Mouse (Mus musculus) midbrain, embryonic 16.5 days (tissue): ENCODE results near the gene Nxph4. TPM values are rescaled to one million over a fixed set of nuclear protein-coding genes. Genes with fewer than 3 reads are reported as not detected.

Experiments used
- ATAC-seq: fragments of 200-750 bp; cut with Nextera tagmentation; 2 replicates; pipeline ENCODE4 v1.8.0; 2017; ENCODE audit warnings: moderate TSS enrichment
- H3K27ac ChIP-seq: fragments of 300-500 bp; sonication (generic); 2 replicates; pipeline ENCODE4 v1.5.1; 2014; ENCODE audit warnings: mild to moderate bottlenecking, low read length, mixed read lengths
- H3K27me3 ChIP-seq: fragments of 300-500 bp; sonication (generic); 2 replicates; pipeline ENCODE4 v1.6.1; 2014; ENCODE audit warnings: low read depth, low read length, mixed read lengths; ENCODE audit not compliant: control insufficient read depth, insufficient read depth
- H3K36me3 ChIP-seq: fragments of 300-500 bp; sonication (generic); 2 replicates; pipeline ENCODE4 v1.6.1; 2014; ENCODE audit warnings: mild to moderate bottlenecking, low read length, moderate library complexity, mixed read lengths; ENCODE audit not compliant: control insufficient read depth, insufficient read depth
- H3K4me1 ChIP-seq: fragments of 300-500 bp; sonication (generic); 2 replicates; pipeline ENCODE4 v1.6.1; 2014; ENCODE audit warnings: mild to moderate bottlenecking, low read length, mixed read lengths; ENCODE audit not compliant: control insufficient read depth, insufficient read depth
- H3K4me2 ChIP-seq: fragments of 300-500 bp; sonication (generic); 2 replicates; pipeline ENCODE4 v1.6.1; 2014; ENCODE audit warnings: mild to moderate bottlenecking, low read length, mixed read lengths
- H3K4me3 ChIP-seq: fragments of 300-500 bp; sonication (generic); 2 replicates; pipeline ENCODE4 v1.5.1; 2014; ENCODE audit warnings: low read depth, mild to moderate bottlenecking, low read length, moderate library complexity, mixed read lengths
- H3K9ac ChIP-seq: fragments of 300-500 bp; sonication (generic); 2 replicates; pipeline ENCODE4 v1.6.1; 2014; ENCODE audit warnings: low read depth, low read length, mixed read lengths
- H3K9me3 ChIP-seq: fragments of 300-500 bp; sonication (generic); replicated peaks from 2 replicates; pipeline ENCODE4 v1.6.1; 2014; ENCODE audit warnings: mild to moderate bottlenecking, low read length, mixed read lengths; ENCODE audit not compliant: control insufficient read depth, poor library complexity, severe bottlenecking
- WGBS: fragments of 180-500 bp; shearing (Covaris S2); extraction: QIAGEN DNeasy Blood & Tissue Kit; methylation state at CpG from one replicate; pipeline ENCODE4 v1.1.7; 2014; 5-methylcytosine and 5-hydroxymethylcytosine counted together
- polyA plus RNA-seq: library from polyadenylated mRNA; unstranded; fragments of >200 nt; fragmentation: Nextera tagmentation; extraction: Ambion mirVana; gene quantifications from 2 replicates; pipeline ENCODE4 v1.2.1, GENCODE M21; 2015

The Nxph4 gene
- polyA plus RNA-seq = 62.1 and 66.7 TPM in 2 replicates

DNA sequence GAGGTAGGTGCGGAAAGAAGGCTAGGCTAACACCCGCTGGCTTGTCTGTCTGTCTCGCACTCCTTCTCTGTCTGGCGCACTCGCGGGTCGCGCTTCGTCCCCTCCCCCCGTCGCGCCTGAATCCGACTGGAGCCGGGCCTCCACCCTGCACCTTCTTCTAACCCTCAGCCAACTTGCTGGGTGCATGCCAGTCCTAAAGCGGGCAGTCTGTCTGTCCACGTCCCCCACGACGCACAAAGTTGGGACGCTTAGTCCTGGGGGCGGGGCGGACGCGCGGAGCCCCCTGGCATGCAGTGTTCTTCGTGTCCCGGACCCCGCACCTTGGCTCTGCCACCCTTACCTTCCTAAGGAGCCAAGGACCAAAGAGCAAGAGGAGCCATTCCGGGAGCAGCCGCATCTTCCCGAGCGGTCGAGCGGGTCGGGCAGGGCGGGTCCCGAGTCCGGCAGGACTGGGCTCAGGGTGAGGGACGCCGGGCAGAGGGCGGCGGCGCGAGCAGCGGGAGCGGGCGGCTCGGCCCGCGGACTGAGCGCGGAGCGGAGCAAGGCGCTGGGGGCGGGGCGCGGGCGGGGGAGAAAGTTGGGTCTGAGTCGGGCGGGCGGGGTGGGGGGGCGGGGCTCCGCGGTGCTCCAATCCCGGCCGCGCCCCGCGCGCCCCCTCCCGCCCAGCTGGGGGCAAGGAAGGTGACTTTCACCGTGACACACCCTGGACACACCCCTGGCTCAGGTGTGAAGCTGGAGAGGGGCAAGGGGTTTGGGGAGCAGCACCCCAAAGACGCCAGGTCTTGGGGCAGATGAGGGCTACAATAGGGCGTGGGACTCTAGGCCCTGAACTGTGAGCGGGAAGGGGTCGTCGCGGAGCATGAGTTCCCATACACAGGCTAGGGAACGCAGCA is at the start of gene Nxph4:
TSS of gene Nxph4 (minus strand) at position 524 of the 893 bp plus-strand sequence.
- H3K4me3 ChIP-seq = peak within 1 kb of the TSS; percentile 52
- peaks cover 5% of the 10 kb centered on the region; the same call in 1 of the 2 replicates for H3K36me3 ChIP-seq
- peak within 1 kb of the TSS; percentile 58 for H3K9ac ChIP-seq
- under 1% methylated on average over 57 of the region's 78 CpGs for WGBS
- H3K4me2 ChIP-seq = peak within 1 kb of the TSS; percentile 59
- H3K9me3 ChIP-seq = no peaks in the 10 kb centered on the region
- peaks cover 60% of the 10 kb centered on the region for H3K4me1 ChIP-seq
- H3K27ac ChIP-seq = peak within 1 kb of the TSS; percentile 62
- ATAC-seq = no peak
- H3K27me3 ChIP-seq = peaks cover 24% of the 10 kb centered on the region

DNA sequence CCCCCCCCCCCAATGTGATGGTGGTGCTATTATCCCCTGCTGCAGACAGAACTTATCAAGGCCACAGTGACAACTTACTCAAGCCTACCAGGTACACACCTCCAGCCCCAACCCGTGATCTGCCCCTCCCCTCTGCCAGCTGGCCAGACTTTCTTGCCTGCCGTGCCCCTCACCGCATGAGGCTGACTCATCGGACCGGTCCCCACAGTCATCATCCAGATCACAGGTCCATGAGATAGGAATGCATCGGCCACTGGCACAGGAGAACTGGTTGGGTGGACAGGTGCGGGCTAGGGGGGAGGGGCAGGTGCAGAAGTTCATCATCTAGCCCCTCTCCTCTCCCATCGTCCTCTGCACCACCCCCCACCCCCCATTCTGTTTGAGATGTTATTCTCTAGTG is 49.3 kb upstream of the Nxph4 start:
- H3K9ac ChIP-seq = no peak overlapping the region
- peaks cover 65% of the 10 kb centered on the region for H3K36me3 ChIP-seq
- H3K4me1 ChIP-seq = no peaks in the 10 kb centered on the region
- no peak for ATAC-seq
- no peak overlapping the region for H3K27ac ChIP-seq
- H3K27me3 ChIP-seq = no peaks in the 10 kb centered on the region
- 82% methylated on average over 8 of the region's 8 CpGs for WGBS
- no peak overlapping the region for H3K4me3 ChIP-seq
- no peak overlapping the region for H3K4me2 ChIP-seq
- H3K9me3 ChIP-seq = no peaks in the 10 kb centered on the region

DNA sequence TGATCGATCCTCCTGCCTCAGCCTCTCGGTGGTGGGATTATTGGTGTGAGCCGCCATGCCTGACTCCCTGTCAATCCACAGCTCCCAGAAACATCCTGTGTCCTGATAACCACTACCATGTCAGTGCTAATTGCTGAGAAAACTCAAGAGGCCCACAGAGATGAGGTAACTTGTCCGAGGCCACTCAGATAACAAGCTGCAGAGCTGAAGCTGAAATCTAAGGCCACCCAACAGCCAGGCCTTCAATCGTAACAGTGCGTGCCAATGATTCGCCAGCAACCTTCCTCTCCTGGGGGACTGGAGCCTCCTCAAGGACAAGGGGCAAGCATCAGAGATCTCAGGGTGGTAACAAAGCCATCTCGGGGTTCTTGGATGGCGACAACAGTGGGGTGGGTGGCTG is 46.9 kb upstream of the Nxph4 start:
- Histone ChIP-seq H3K4me1 (no peaks in the 10 kb centered on the region), H3K4me3 (no peak overlapping the region), H3K27ac (no peak overlapping the region), H3K36me3 (peaks cover 72% of the 10 kb centered on the region), H3K4me2 (no peak overlapping the region), H3K9ac (no peak overlapping the region), H3K27me3 (no peaks in the 10 kb centered on the region), H3K9me3 (no peaks in the 10 kb centered on the region)
- ATAC-seq = no peak
- WGBS = 92% methylated on average over 9 of the region's 9 CpGs

DNA sequence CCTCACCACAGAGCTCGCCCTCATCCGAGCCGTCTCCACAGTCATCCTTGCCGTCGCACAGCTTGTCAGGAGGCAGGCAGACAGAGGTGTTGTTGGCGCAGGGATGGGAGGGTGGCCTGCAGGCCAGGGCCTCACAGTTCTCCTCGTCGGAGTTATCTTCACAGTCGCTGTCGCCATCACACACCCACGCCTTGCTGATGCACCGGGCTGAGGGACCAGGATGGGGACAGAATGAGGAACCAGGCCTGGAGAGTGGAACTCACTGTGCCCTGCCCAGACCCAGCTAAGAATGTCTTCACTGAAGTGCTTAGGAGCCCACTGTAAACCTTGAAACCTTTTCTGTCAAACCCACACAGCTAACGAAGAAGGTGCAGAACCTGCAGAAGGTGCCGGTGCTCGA is 43.6 kb upstream of the Nxph4 start:
- WGBS = 94% methylated on average over 15 of the region's 15 CpGs
- no peaks in the 10 kb centered on the region for H3K9me3 ChIP-seq
- H3K36me3 ChIP-seq = peaks cover 81% of the 10 kb centered on the region
- no peak for ATAC-seq
- H3K9ac ChIP-seq = no peak overlapping the region
- H3K4me2 ChIP-seq = no peak overlapping the region
- H3K4me1 ChIP-seq = no peaks in the 10 kb centered on the region
- H3K4me3 ChIP-seq = no peak overlapping the region
- H3K27ac ChIP-seq = no peak overlapping the region
- H3K27me3 ChIP-seq = no peaks in the 10 kb centered on the region

DNA sequence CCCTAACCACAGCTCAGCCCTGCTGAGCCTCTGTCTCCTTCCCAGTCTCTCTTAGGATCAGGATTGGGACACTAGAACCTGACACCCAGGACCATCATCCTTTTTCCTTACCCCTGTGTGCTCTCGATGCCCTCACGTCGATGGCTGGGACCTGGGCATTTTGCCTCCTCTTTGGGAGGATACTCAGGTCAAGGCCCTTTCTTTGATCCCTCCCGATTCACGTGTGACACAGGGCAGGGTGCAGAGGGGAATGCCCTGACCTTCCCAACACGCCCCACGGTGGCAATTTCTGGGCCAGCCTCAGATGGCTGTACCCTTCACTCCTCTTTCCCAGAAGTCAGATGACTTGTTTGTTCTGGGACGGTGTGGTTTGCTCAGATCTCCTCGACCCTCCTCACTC is 42.8 kb upstream of the Nxph4 start:
- Histone ChIP-seq H3K36me3 (peaks cover 81% of the 10 kb centered on the region), H3K9me3 (no peaks in the 10 kb centered on the region), H3K4me3 (no peak overlapping the region), H3K9ac (no peak overlapping the region), H3K4me2 (no peak overlapping the region), H3K27me3 (no peaks in the 10 kb centered on the region), H3K4me1 (no peaks in the 10 kb centered on the region), H3K27ac (no peak overlapping the region)
- WGBS = 89% methylated on average over 9 of the region's 9 CpGs
- no peak for ATAC-seq

DNA sequence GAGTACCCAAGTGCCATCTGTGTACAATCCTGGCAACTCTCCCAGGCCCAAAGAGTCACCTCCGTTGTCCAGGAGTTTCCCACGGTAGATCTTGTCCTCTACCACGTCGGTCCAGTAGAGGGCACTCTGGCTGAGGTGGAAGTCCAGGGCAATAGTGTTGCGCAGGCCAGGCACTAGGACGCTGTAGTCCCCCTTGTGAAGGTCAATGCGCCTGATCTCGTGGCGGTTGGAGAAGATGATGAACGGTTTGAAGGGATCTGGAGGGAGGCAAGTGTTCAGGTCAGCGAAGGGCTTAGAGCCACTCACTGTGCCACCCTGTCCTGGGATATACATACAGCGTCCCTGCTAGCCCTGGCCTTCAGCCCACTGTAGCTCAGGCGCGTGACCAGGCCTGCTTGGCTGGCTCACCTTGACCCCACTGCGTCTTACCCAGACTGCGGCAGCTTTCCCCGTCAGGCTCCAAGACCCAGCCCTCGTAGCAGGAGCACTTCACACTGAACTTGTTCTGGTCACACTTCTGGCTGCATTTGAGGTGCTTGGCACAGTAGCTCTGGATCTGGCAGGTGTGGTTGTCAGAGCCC is 42.1 kb upstream of the Nxph4 start:
- ATAC-seq = no peak
- Histone ChIP-seq H3K4me3 (no peak overlapping the region), H3K4me1 (no peaks in the 10 kb centered on the region), H3K27ac (no peak overlapping the region), H3K36me3 (peaks cover 79% of the 10 kb centered on the region), H3K9me3 (no peaks in the 10 kb centered on the region), H3K9ac (no peak overlapping the region), H3K27me3 (no peaks in the 10 kb centered on the region), H3K4me2 (no peak overlapping the region)
- WGBS = 65% methylated on average over 18 of the region's 18 CpGs

DNA sequence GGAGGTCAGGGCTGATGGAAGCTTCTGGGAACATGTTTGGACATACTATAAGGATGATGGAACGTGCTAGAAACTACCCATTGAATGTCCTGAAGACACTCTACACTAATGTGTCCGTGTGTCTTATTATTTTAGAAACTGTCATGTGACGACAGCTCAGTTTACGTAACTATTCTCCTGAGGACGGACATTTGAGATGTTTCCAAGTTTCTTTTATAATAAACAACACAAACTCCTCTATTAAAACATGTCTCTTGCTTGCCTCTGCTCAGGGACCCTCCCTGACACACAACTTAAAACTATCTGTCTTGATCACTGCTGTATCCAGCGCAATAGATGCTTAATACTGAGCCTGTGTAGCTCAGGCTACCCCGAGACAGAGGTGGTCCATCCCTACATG is 41.4 kb upstream of the Nxph4 start:
- Histone ChIP-seq H3K4me1 (no peaks in the 10 kb centered on the region), H3K9me3 (no peaks in the 10 kb centered on the region), H3K4me2 (no peak overlapping the region), H3K27ac (no peak overlapping the region), H3K9ac (no peak overlapping the region), H3K27me3 (no peaks in the 10 kb centered on the region), H3K36me3 (peaks cover 78% of the 10 kb centered on the region), H3K4me3 (no peak overlapping the region)
- no peak for ATAC-seq
- WGBS = 93% methylated on average over 7 of the region's 7 CpGs

DNA sequence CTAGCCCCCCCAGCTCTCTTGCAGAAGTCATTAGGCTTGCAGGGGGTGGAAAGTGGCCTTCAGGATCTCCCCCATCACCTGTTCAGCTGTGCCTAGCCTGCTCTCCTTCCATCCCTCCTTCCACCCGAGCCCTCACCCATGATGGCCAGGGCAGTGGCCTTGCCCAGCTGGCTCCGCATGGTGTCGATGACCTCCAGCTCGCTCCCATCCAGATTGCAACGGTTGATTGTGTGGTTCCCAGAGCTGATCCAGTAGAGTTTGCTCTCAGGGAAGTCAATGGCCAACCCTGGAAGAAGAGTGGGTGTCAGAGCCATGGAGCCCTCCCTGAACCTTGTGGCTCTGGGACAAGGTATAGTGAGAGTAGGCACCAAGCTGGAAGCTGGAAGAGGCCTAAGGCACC is 37.9 kb upstream of the Nxph4 start:
- Histone ChIP-seq H3K9me3 (no peaks in the 10 kb centered on the region), H3K27ac (no peak overlapping the region), H3K27me3 (no peaks in the 10 kb centered on the region), H3K36me3 (peaks cover 63% of the 10 kb centered on the region), H3K4me1 (no peaks in the 10 kb centered on the region), H3K4me2 (no peak overlapping the region), H3K9ac (no peak overlapping the region), H3K4me3 (no peak overlapping the region)
- no peak for ATAC-seq
- WGBS = 91% methylated on average over 5 of the region's 5 CpGs

DNA sequence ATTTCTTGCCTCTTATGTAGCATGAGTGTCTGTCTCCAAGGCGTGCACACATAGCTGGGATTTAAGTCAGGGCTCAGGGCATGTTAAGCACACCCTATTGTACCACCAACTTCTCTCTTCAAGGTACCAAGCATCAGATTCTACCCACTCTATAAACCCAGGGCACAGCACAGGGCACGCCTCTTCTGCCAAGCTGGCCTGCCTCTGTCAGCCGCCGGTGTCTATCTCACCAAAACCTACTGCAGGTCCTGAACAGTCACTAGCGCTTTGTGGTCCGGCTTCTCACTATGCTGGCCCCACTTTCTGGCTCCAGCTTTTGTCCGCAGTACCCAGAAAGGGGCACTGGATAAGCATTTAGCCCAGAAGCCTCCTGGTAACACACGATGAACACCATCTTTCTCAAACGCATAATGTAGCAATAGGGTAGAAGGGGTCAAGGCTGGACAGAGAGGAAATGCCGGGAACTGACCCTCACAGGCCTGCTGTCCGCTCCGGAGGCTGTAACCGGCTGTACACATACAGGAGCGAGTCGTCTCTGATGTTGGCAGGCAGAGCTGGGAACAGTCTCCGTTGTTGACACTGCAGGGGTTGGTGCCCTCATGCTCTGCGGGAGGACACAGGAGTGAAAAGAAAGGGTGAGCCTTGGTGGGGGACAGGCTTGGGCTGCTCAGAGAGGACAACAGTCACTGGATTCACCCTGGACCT is 36.7 kb upstream of the Nxph4 start:
- no peaks in the 10 kb centered on the region for H3K9me3 ChIP-seq
- ATAC-seq = no peak
- H3K36me3 ChIP-seq = peaks cover 63% of the 10 kb centered on the region
- H3K4me1 ChIP-seq = no peaks in the 10 kb centered on the region
- no peak overlapping the region for H3K4me2 ChIP-seq
- H3K27ac ChIP-seq = no peak overlapping the region
- no peak overlapping the region for H3K4me3 ChIP-seq
- no peak overlapping the region for H3K9ac ChIP-seq
- 93% methylated on average over 17 of the region's 17 CpGs for WGBS
- no peaks in the 10 kb centered on the region for H3K27me3 ChIP-seq
